Mouse (Mus musculus): ENCODE data around the gene Dhx33. TPM values are rescaled to one million over a fixed set of nuclear protein-coding genes. Genes with fewer than 3 reads are reported as not detected.

Dhx33 gene
- total and polyA plus RNA-seq, 2 experiments from 2014 or later: 6.3 to 20.6 TPM

DNA sequence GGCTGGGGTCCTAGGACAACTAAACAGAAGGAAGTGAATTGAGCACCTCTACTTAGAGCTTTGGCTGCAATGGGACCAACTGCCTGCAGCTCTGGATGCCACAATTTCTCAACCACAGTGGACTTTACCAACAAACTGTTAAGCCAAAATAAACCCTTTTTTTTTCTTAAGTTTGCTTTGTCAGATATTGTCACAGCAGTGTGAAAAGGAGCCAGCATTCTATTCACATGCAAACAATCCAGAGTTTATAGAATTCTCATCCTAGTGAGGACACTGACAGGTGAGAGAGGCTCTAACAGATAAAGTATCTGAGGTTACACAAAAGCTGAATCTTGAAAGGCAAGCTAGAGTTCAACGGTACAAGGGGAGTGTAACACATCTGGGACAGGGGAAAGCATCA is 12.8 kb upstream of the Dhx33 start:
- H3K36me3 ChIP-seq (replicated peaks; ENCODE audit: control insufficient read depth, insufficient read depth, low read length): peaks cover 16% of the 10 kb centered on the region
- no peak overlapping the region for H3K27ac ChIP-seq (ENCODE audit: low read depth)
- no peak overlapping the region for H3K4me2 ChIP-seq (ENCODE audit: low read depth, low read length)
- DNase-seq (ENCODE audit: low spot score) (no peak), ATAC-seq (ENCODE audit: insufficient read depth, low read depth) (no peak)
- H3K4me3 ChIP-seq (ENCODE audit: low read depth, low read length): no peak overlapping the region
- TF ChIP-seq CTCF (IDR thresholded peaks at IDR 0.05; ENCODE audit: low read depth) (no peak), EP300 (IDR thresholded peaks at IDR 0.05; ENCODE audit: low read depth) (no peak)
- H3K9ac ChIP-seq (replicated peaks; ENCODE audit: low read depth, low read length): no peak overlapping the region
- 80% methylated on average over 1 of the region's 1 CpGs for WGBS
- peaks cover 17% of the 10 kb centered on the region for H3K4me1 ChIP-seq (ENCODE audit: control insufficient read depth, insufficient read depth)
- no peaks in the 10 kb centered on the region for H3K27me3 ChIP-seq (ENCODE audit: control insufficient read depth, insufficient read depth, low read length)
- no peaks in the 10 kb centered on the region for H3K9me3 ChIP-seq (replicated peaks; ENCODE audit: control insufficient read depth, low read length)

DNA sequence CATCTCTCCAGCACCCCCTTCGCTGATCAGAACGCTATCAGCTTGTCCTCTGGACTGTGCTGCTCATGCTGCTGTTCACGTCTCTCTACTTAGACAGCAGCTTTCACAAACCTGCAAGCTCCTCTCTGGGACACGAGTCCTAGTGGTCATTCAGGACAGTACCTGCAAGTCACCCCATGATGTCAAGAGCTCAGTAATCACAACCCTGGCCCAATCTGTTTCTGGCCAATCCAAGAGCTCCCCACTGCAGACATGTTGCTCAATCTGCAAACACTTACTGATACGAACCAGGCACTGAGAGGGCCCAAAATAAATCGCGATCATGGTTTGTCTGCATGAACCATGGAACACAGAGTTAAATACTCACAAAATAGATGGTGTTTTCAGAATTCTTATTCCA is 8.5 kb upstream of the Dhx33 start:
- Histone ChIP-seq H3K4me2 (ENCODE audit: low read depth, low read length) (no peak overlapping the region), H3K9ac (replicated peaks; ENCODE audit: low read depth, low read length) (no peak overlapping the region), H3K27ac (ENCODE audit: low read depth) (no peak overlapping the region), H3K4me1 (ENCODE audit: control insufficient read depth, insufficient read depth) (peaks cover 1% of the 10 kb centered on the region; the same call in 1 of the 2 replicates), H3K4me3 (ENCODE audit: low read depth, low read length) (no peak overlapping the region), H3K27me3 (ENCODE audit: control insufficient read depth, insufficient read depth, low read length) (no peaks in the 10 kb centered on the region), H3K36me3 (replicated peaks; ENCODE audit: control insufficient read depth, insufficient read depth, low read length) (peaks cover 47% of the 10 kb centered on the region), H3K9me3 (replicated peaks; ENCODE audit: control insufficient read depth, low read length) (no peaks in the 10 kb centered on the region)
- 73% methylated on average over 7 of the region's 7 CpGs for WGBS
- TF ChIP-seq EP300 (IDR thresholded peaks at IDR 0.05; ENCODE audit: low read depth) (no peak), CTCF (IDR thresholded peaks at IDR 0.05; ENCODE audit: low read depth) (no peak)
- ATAC-seq (ENCODE audit: insufficient read depth, low read depth) (no peak), DNase-seq (ENCODE audit: low spot score) (no peak)

DNA sequence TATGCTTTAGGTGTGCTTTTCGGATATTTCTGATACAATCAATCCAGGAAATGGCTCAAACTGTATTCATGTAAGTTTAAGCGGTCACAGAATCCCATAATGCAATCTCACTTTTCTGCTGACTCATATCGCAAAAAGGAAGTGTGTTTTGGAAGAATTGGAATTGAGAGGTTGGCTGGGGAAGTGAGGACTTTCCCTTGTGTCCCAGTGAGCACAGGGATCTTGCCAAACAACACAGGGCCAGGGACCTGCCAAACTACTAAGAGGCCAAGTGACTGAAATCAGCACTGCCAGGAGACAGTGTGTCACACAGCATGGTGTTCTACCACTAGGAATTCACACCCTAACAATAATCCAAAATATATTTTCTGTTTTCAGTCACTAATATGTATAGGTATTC is 4.1 kb upstream of the Dhx33 start:
- ATAC-seq (ENCODE audit: insufficient read depth, low read depth) (no peak), DNase-seq (ENCODE audit: low spot score) (peak; percentile 22)
- Histone ChIP-seq H3K9me3 (replicated peaks; ENCODE audit: control insufficient read depth, low read length) (no peaks in the 10 kb centered on the region), H3K9ac (replicated peaks; ENCODE audit: low read depth, low read length) (no peak overlapping the region), H3K27me3 (ENCODE audit: control insufficient read depth, insufficient read depth, low read length) (no peaks in the 10 kb centered on the region), H3K36me3 (replicated peaks; ENCODE audit: control insufficient read depth, insufficient read depth, low read length) (peaks cover 40% of the 10 kb centered on the region), H3K27ac (ENCODE audit: low read depth) (peak overlapping the region; percentile 8; the same call in 1 of the 2 replicates), H3K4me3 (ENCODE audit: low read depth, low read length) (no peak overlapping the region), H3K4me2 (ENCODE audit: low read depth, low read length) (no peak overlapping the region), H3K4me1 (ENCODE audit: control insufficient read depth, insufficient read depth) (peaks cover 6% of the 10 kb centered on the region)
- TF ChIP-seq CTCF (IDR thresholded peaks at IDR 0.05; ENCODE audit: low read depth) (no peak), EP300 (IDR thresholded peaks at IDR 0.05; ENCODE audit: low read depth) (no peak)
- WGBS: 77% methylated on average over 3 of the region's 3 CpGs

DNA sequence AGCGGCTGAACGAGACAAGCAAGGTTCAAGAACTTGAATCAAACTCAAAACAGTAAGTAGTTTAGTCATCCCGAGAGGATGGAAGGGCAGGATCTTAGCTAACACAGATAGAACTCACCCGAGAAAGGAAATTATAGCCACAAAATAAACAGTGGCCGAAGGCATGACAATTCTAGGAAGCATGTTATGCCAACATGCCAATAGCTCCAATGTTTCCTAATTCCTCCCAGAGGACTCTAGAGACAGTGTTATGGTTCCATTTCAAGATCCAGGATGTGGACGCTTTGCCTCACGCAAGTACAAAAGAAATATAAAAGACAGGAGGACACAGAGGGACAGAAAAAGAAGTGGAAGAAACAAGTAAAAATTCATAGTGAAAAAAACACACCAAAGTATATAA is 3.6 kb upstream of the Dhx33 start:
- ATAC-seq (ENCODE audit: insufficient read depth, low read depth): no peak
- Histone ChIP-seq H3K27ac (ENCODE audit: low read depth) (peak overlapping the region; percentile 8; the same call in 1 of the 2 replicates), H3K9ac (replicated peaks; ENCODE audit: low read depth, low read length) (no peak overlapping the region), H3K36me3 (replicated peaks; ENCODE audit: control insufficient read depth, insufficient read depth, low read length) (peaks cover 39% of the 10 kb centered on the region), H3K9me3 (replicated peaks; ENCODE audit: control insufficient read depth, low read length) (no peaks in the 10 kb centered on the region), H3K27me3 (ENCODE audit: control insufficient read depth, insufficient read depth, low read length) (no peaks in the 10 kb centered on the region), H3K4me1 (ENCODE audit: control insufficient read depth, insufficient read depth) (peaks cover 11% of the 10 kb centered on the region), H3K4me2 (ENCODE audit: low read depth, low read length) (no peak overlapping the region), H3K4me3 (ENCODE audit: low read depth, low read length) (no peak overlapping the region)
- peak; percentile 26 for DNase-seq (ENCODE audit: low spot score)
- no peak for TF ChIP-seq EP300 (IDR thresholded peaks at IDR 0.05; ENCODE audit: low read depth)
- no peak for TF ChIP-seq CTCF (IDR thresholded peaks at IDR 0.05; ENCODE audit: low read depth)
- WGBS: 74% methylated on average over 7 of the region's 7 CpGs

DNA sequence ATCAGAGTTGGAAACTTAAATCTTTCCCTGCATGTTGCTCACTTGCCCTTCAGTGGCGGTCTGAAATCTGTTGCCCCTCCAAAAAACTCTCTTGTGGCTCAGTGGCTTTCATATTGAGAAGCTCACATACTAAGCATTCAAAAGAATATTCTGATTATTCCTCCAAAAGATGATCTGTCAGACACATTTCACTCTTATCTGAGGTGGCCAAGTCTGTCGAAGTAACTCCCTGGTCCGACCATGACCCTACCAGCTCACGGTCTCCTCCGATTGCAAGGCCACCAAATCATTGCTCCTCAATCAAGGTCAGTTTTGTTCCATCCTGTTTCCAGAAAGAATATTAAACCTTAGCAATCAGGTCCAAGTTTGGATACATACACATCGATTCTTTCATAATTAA is 2.8 kb upstream of the Dhx33 start:
- DNase-seq (ENCODE audit: low spot score) (no peak), ATAC-seq (ENCODE audit: insufficient read depth, low read depth) (no peak)
- Histone ChIP-seq H3K36me3 (replicated peaks; ENCODE audit: control insufficient read depth, insufficient read depth, low read length) (peaks cover 31% of the 10 kb centered on the region), H3K9me3 (replicated peaks; ENCODE audit: control insufficient read depth, low read length) (no peaks in the 10 kb centered on the region), H3K9ac (replicated peaks; ENCODE audit: low read depth, low read length) (no peak overlapping the region), H3K27me3 (ENCODE audit: control insufficient read depth, insufficient read depth, low read length) (no peaks in the 10 kb centered on the region), H3K27ac (ENCODE audit: low read depth) (no peak overlapping the region), H3K4me1 (ENCODE audit: control insufficient read depth, insufficient read depth) (peaks cover 14% of the 10 kb centered on the region), H3K4me2 (ENCODE audit: low read depth, low read length) (no peak overlapping the region), H3K4me3 (ENCODE audit: low read depth, low read length) (no peak overlapping the region)
- WGBS: 88% methylated on average over 6 of the region's 6 CpGs
- no peak for TF ChIP-seq EP300 (IDR thresholded peaks at IDR 0.05; ENCODE audit: low read depth)
- no peak for TF ChIP-seq CTCF (IDR thresholded peaks at IDR 0.05; ENCODE audit: low read depth)

DNA sequence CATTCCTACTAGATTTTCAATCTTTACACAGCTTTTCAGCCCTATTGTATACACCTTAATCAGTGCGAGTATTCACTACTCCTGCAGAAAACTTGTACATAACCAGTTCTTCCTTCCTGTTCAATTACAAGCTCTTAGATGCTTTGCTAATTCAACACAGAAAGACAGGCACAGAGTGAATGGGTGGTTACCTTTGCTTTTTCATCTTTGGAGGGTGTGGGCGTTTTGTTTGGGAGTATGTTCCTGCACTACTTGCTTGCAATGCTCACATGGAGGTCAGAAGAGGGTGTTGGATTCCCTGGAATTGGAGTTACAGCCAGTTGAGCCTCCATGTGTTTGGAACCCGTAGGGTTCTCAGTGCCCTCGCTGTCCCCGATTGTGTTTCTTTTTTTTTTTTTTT is 809 bp upstream of the Dhx33 start:
- Histone ChIP-seq H3K27ac (ENCODE audit: low read depth) (0 out of 2 replicates have a peak overlapping the region, but pooled peaks have one; percentile 19), H3K4me3 (ENCODE audit: low read depth, low read length) (peak overlapping the region; percentile 98), H3K4me2 (ENCODE audit: low read depth, low read length) (peak overlapping the region; percentile 98), H3K36me3 (replicated peaks; ENCODE audit: control insufficient read depth, insufficient read depth, low read length) (peaks cover 16% of the 10 kb centered on the region), H3K27me3 (ENCODE audit: control insufficient read depth, insufficient read depth, low read length) (no peaks in the 10 kb centered on the region), H3K9ac (replicated peaks; ENCODE audit: low read depth, low read length) (0 out of 2 replicates have a peak overlapping the region, but pooled peaks have one; percentile 16), H3K4me1 (ENCODE audit: control insufficient read depth, insufficient read depth) (peaks cover 14% of the 10 kb centered on the region), H3K9me3 (replicated peaks; ENCODE audit: control insufficient read depth, low read length) (no peaks in the 10 kb centered on the region)
- 59% methylated on average over 5 of the region's 5 CpGs for WGBS
- ATAC-seq (ENCODE audit: insufficient read depth, low read depth) (no peak), DNase-seq (ENCODE audit: low spot score) (no peak)
- TF ChIP-seq EP300 (IDR thresholded peaks at IDR 0.05; ENCODE audit: low read depth) (no peak), CTCF (IDR thresholded peaks at IDR 0.05; ENCODE audit: low read depth) (no peak)
